Mouse (Mus musculus) MEL (cell line): ENCODE results near the gene Maco1.

Source experiments
- CTCF ChIP-seq, 3 experiments: IDR thresholded peaks in 2 of 3; conservative IDR thresholded peaks in 1 of 3; 2 replicates each; pipeline ENCODE4 v1.5.1; 2011 to 2012; ENCODE audit warnings: low read length in 3 of 3, low read depth in 2 of 3, mild to moderate bottlenecking in 2 of 3, improper control_type of control experiment in 1 of 3, inconsistent platforms in 1 of 3, mixed read lengths in 1 of 3, moderate library complexity in 1 of 3; ENCODE audit not compliant: control insufficient read depth in 1 of 3, insufficient read depth in 1 of 3, poor library complexity in 1 of 3, severe bottlenecking in 1 of 3
- E2F4 ChIP-seq: IDR thresholded peaks from 2 replicates; pipeline ENCODE4 v1.6.1; 2011; ENCODE audit warnings: low read depth, low read length, improper control_type of control experiment, borderline replicate concordance
- ELF1 ChIP-seq: IDR thresholded peaks from 2 replicates; pipeline ENCODE4 v1.6.1; 2014; ENCODE audit warnings: low read depth, mild to moderate bottlenecking, inconsistent platforms, low read length, improper control_type of control experiment, moderate library complexity
- POLR2AphosphoS2 ChIP-seq: IDR thresholded peaks from 2 replicates; pipeline ENCODE4 v1.6.1; 2011; ENCODE audit warnings: low read length, improper control_type of control experiment
- TAL1 ChIP-seq: IDR thresholded peaks from 2 replicates; pipeline ENCODE4 v1.6.1; 2012; ENCODE audit warnings: mild to moderate bottlenecking, inconsistent platforms, low read length, moderate library complexity, mixed read lengths

GRCm38 (mm10) chr4:134869068-134869730 is 16.1 kb upstream of the Maco1 start:
- TF ChIP-seq TAL1 (peak; percentile 94), E2F4 (no peak), POLR2AphosphoS2 (no peak), CTCF (IDR thresholded peaks at IDR 0.05 in 2 of 3, conservative IDR thresholded peaks at IDR 0.05 in 1 of 3; ENCODE audit: control insufficient read depth in 1 of 3, insufficient read depth in 1 of 3, low read depth in 2 of 3, low read length in 3 of 3, poor library complexity in 1 of 3, severe bottlenecking in 1 of 3) (no peak), ELF1 (no peak)
